Mouse (Mus musculus): ENCODE results near the gene Arih1.

DNA sequence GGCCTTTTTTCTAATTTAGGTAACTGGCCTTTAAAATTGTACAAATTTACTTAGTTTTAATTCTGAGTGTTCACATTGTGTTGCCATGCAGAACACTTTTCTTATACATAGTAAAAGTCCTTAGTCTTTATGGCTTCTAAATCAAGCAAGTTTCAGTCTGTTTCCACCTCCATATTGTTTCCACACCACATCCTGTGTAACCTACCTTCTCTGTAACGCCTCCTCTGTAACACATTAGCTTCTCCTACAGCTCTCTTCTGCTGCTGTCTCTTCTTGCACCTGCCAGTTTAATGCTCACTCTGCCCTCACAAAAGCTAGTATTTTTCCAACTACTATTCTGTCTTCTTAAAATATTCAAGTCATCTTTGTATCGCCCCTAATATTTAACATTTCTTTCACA lies 54.8 kb downstream of the Arih1 start:
- TF ChIP-seq CTCF (IDR thresholded peaks at IDR 0.05; ENCODE audit: control insufficient read depth, insufficient read depth, low read length) (no peak), POLR2A (IDR thresholded peaks at IDR 0.05; ENCODE audit: borderline replicate concordance, control insufficient read depth, low read depth, low read length) (no peak)

All from bone marrow, adult 2 months (tissue).